Mouse (Mus musculus): ENCODE measurements at regions not wholly inside any gene's neighbourhood (a gene's known extent, or its start where the extent isn't known, plus 50 kb on each side); places are given as distances from the start of the nearest gene placed in this dataset.

- no peaks in the 10 kb centered on the region; the same call in 1 of the 2 replicates for H3K4me1 ChIP-seq (replicated peaks; ENCODE audit: control insufficient read depth, insufficient read depth, low read length)
- no peak for ATAC-seq (replicated peaks; ENCODE audit: low FRiP score)
- no peak overlapping the region for H3K9ac ChIP-seq (ENCODE audit: low read length)
- H3K9me3 ChIP-seq (ENCODE audit: control insufficient read depth, low read length) = no peaks in the 10 kb centered on the region
- no peaks in the 10 kb centered on the region for H3K36me3 ChIP-seq (ENCODE audit: control insufficient read depth, insufficient read depth, low read length)
- H3K4me2 ChIP-seq (ENCODE audit: low read depth, low read length, severe bottlenecking) = no peak overlapping the region
- no peak overlapping the region for H3K27ac ChIP-seq (ENCODE audit: low read depth, low read length)
- H3K27me3 ChIP-seq (ENCODE audit: control insufficient read depth, insufficient read depth, low read length) = no peaks in the 10 kb centered on the region
- DNase-seq (ENCODE audit: low spot score) = no peak
- WGBS = 66% methylated on average over 20 of the region's 20 CpGs
- H3K4me3 ChIP-seq (ENCODE audit: low read depth, low read length) = no peak overlapping the region
Observed at GRCm38 (mm10) chr8:9152313-9152925, 462.1 kb upstream of the Arglu1 start.

- Histone ChIP-seq H3K9ac (ENCODE audit: low read length) (no peak overlapping the region), H3K27me3 (ENCODE audit: control insufficient read depth, insufficient read depth, low read length) (no peaks in the 10 kb centered on the region), H3K9me3 (ENCODE audit: control insufficient read depth, low read length) (no peaks in the 10 kb centered on the region), H3K4me3 (ENCODE audit: low read depth, low read length) (no peak overlapping the region), H3K4me1 (replicated peaks; ENCODE audit: control insufficient read depth, insufficient read depth, low read length) (no peaks in the 10 kb centered on the region), H3K4me2 (ENCODE audit: low read depth, low read length, severe bottlenecking) (no peak overlapping the region), H3K27ac (ENCODE audit: low read depth, low read length) (no peak overlapping the region), H3K36me3 (ENCODE audit: control insufficient read depth, insufficient read depth, low read length) (no peaks in the 10 kb centered on the region)
- WGBS = 89% methylated on average over 3 of the region's 3 CpGs
- ATAC-seq (replicated peaks; ENCODE audit: low FRiP score) = no peak
- no peak for DNase-seq (ENCODE audit: low spot score)
Observed at GRCm38 (mm10) chr8:9144362-9144761, 454.0 kb upstream of the Arglu1 start.

GRCm38 (mm10) chr8:9139781-9140180, 449.5 kb upstream of the Arglu1 start:
- Histone ChIP-seq H3K9me3 (ENCODE audit: control insufficient read depth, low read length) (no peaks in the 10 kb centered on the region), H3K9ac (ENCODE audit: low read length) (no peak overlapping the region), H3K27ac (ENCODE audit: low read depth, low read length) (no peak overlapping the region), H3K4me1 (replicated peaks; ENCODE audit: control insufficient read depth, insufficient read depth, low read length) (0 out of 2 replicates have a peak, but pooled peaks cover 2% of the 10 kb centered on the region), H3K36me3 (ENCODE audit: control insufficient read depth, insufficient read depth, low read length) (no peaks in the 10 kb centered on the region), H3K4me3 (ENCODE audit: low read depth, low read length) (no peak overlapping the region), H3K4me2 (ENCODE audit: low read depth, low read length, severe bottlenecking) (no peak overlapping the region), H3K27me3 (ENCODE audit: control insufficient read depth, insufficient read depth, low read length) (no peaks in the 10 kb centered on the region)
- no peak for ATAC-seq (replicated peaks; ENCODE audit: low FRiP score)
- no peak for DNase-seq (ENCODE audit: low spot score)
- 76% methylated on average over 3 of the region's 3 CpGs for WGBS

- H3K4me1 ChIP-seq (replicated peaks; ENCODE audit: control insufficient read depth, insufficient read depth, low read length) = 0 out of 2 replicates have a peak, but pooled peaks cover 2% of the 10 kb centered on the region
- no peaks in the 10 kb centered on the region for H3K36me3 ChIP-seq (ENCODE audit: control insufficient read depth, insufficient read depth, low read length)
- H3K4me2 ChIP-seq (ENCODE audit: low read depth, low read length, severe bottlenecking) = no peak overlapping the region
- WGBS = 75% methylated on average over 3 of the region's 3 CpGs
- H3K27ac ChIP-seq (ENCODE audit: low read depth, low read length) = no peak overlapping the region
- no peaks in the 10 kb centered on the region for H3K27me3 ChIP-seq (ENCODE audit: control insufficient read depth, insufficient read depth, low read length)
- DNase-seq (ENCODE audit: low spot score) (no peak), ATAC-seq (replicated peaks; ENCODE audit: low FRiP score) (no peak)
- no peaks in the 10 kb centered on the region for H3K9me3 ChIP-seq (ENCODE audit: control insufficient read depth, low read length)
- H3K4me3 ChIP-seq (ENCODE audit: low read depth, low read length) = no peak overlapping the region
- no peak overlapping the region for H3K9ac ChIP-seq (ENCODE audit: low read length)
Observed at GRCm38 (mm10) chr8:9139059-9139620, 448.8 kb upstream of the Arglu1 start.

GRCm38 (mm10) chr8:9133758-9134157, 443.4 kb upstream of the Arglu1 start:
- Histone ChIP-seq H3K27ac (ENCODE audit: low read depth, low read length) (no peak overlapping the region), H3K27me3 (ENCODE audit: control insufficient read depth, insufficient read depth, low read length) (no peaks in the 10 kb centered on the region), H3K9me3 (ENCODE audit: control insufficient read depth, low read length) (no peaks in the 10 kb centered on the region), H3K36me3 (ENCODE audit: control insufficient read depth, insufficient read depth, low read length) (no peaks in the 10 kb centered on the region), H3K9ac (ENCODE audit: low read length) (no peak overlapping the region), H3K4me2 (ENCODE audit: low read depth, low read length, severe bottlenecking) (no peak overlapping the region), H3K4me3 (ENCODE audit: low read depth, low read length) (no peak overlapping the region), H3K4me1 (replicated peaks; ENCODE audit: control insufficient read depth, insufficient read depth, low read length) (0 out of 2 replicates have a peak, but pooled peaks cover 2% of the 10 kb centered on the region)
- 81% methylated on average over 7 of the region's 7 CpGs for WGBS
- DNase-seq (ENCODE audit: low spot score) (no peak), ATAC-seq (replicated peaks; ENCODE audit: low FRiP score) (no peak)

GRCm38 (mm10) chr8:9132612-9133218, 442.4 kb upstream of the Arglu1 start:
- H3K4me3 ChIP-seq (ENCODE audit: low read depth, low read length) = no peak overlapping the region
- H3K9me3 ChIP-seq (ENCODE audit: control insufficient read depth, low read length) = no peaks in the 10 kb centered on the region
- 0 out of 2 replicates have a peak, but pooled peaks cover 2% of the 10 kb centered on the region for H3K4me1 ChIP-seq (replicated peaks; ENCODE audit: control insufficient read depth, insufficient read depth, low read length)
- 88% methylated on average over 5 of the region's 5 CpGs for WGBS
- H3K36me3 ChIP-seq (ENCODE audit: control insufficient read depth, insufficient read depth, low read length) = no peaks in the 10 kb centered on the region
- H3K4me2 ChIP-seq (ENCODE audit: low read depth, low read length, severe bottlenecking) = no peak overlapping the region
- H3K9ac ChIP-seq (ENCODE audit: low read length) = no peak overlapping the region
- ATAC-seq (replicated peaks; ENCODE audit: low FRiP score) (no peak), DNase-seq (ENCODE audit: low spot score) (no peak)
- H3K27ac ChIP-seq (ENCODE audit: low read depth, low read length) = no peak overlapping the region
- H3K27me3 ChIP-seq (ENCODE audit: control insufficient read depth, insufficient read depth, low read length) = no peaks in the 10 kb centered on the region

GRCm38 (mm10) chr8:9131249-9131648, 440.9 kb upstream of the Arglu1 start:
- no peaks in the 10 kb centered on the region for H3K4me1 ChIP-seq (replicated peaks; ENCODE audit: control insufficient read depth, insufficient read depth, low read length)
- no peak overlapping the region for H3K9ac ChIP-seq (ENCODE audit: low read length)
- DNase-seq (ENCODE audit: low spot score) (no peak), ATAC-seq (replicated peaks; ENCODE audit: low FRiP score) (no peak)
- no peaks in the 10 kb centered on the region for H3K36me3 ChIP-seq (ENCODE audit: control insufficient read depth, insufficient read depth, low read length)
- H3K4me2 ChIP-seq (ENCODE audit: low read depth, low read length, severe bottlenecking) = no peak overlapping the region
- no peaks in the 10 kb centered on the region for H3K9me3 ChIP-seq (ENCODE audit: control insufficient read depth, low read length)
- no peaks in the 10 kb centered on the region for H3K27me3 ChIP-seq (ENCODE audit: control insufficient read depth, insufficient read depth, low read length)
- WGBS = 84% methylated on average over 4 of the region's 4 CpGs
- no peak overlapping the region for H3K27ac ChIP-seq (ENCODE audit: low read depth, low read length)
- no peak overlapping the region for H3K4me3 ChIP-seq (ENCODE audit: low read depth, low read length)

GRCm38 (mm10) chr8:9124503-9124902, 434.2 kb upstream of the Arglu1 start:
- H3K4me2 ChIP-seq (ENCODE audit: low read depth, low read length, severe bottlenecking) = no peak overlapping the region
- no peaks in the 10 kb centered on the region for H3K36me3 ChIP-seq (ENCODE audit: control insufficient read depth, insufficient read depth, low read length)
- no peak overlapping the region for H3K9ac ChIP-seq (ENCODE audit: low read length)
- H3K9me3 ChIP-seq (ENCODE audit: control insufficient read depth, low read length) = no peaks in the 10 kb centered on the region; the same call in 1 of the 2 replicates
- no peaks in the 10 kb centered on the region for H3K27me3 ChIP-seq (ENCODE audit: control insufficient read depth, insufficient read depth, low read length)
- ATAC-seq (replicated peaks; ENCODE audit: low FRiP score) (no peak), DNase-seq (ENCODE audit: low spot score) (no peak)
- 90% methylated on average over 4 of the region's 4 CpGs for WGBS
- H3K27ac ChIP-seq (ENCODE audit: low read depth, low read length) = no peak overlapping the region
- H3K4me3 ChIP-seq (ENCODE audit: low read depth, low read length) = no peak overlapping the region
- no peaks in the 10 kb centered on the region for H3K4me1 ChIP-seq (replicated peaks; ENCODE audit: control insufficient read depth, insufficient read depth, low read length)
